Mouse (Mus musculus) stomach, embryonic 14.5 days (tissue): ENCODE results near the gene Arvcf. TPM values are rescaled to one million over a fixed set of nuclear protein-coding genes. Genes with fewer than 3 reads are reported as not detected.

Experiments used
- ATAC-seq: fragments of 200-750 bp; cut with Nextera tagmentation; 2 replicates; pipeline ENCODE4 v1.8.0; 2017; ENCODE audit warnings: low read depth, moderate TSS enrichment; ENCODE audit not compliant: insufficient number of reproducible peaks, insufficient read depth, low FRiP score
- H3K27ac ChIP-seq: fragments of 300-500 bp; sonication (generic); 2 replicates; pipeline ENCODE4 v1.5.1; 2014; ENCODE audit warnings: mild to moderate bottlenecking, low read length, moderate library complexity, mixed read lengths
- H3K27me3 ChIP-seq: fragments of 300-500 bp; sonication (generic); 2 replicates; pipeline ENCODE4 v1.6.1; 2014; ENCODE audit warnings: low read length, control low read depth, mixed read lengths; ENCODE audit not compliant: control insufficient read depth, insufficient read depth
- H3K36me3 ChIP-seq: fragments of 300-500 bp; sonication (generic); 2 replicates; pipeline ENCODE4 v1.6.1; 2014; ENCODE audit warnings: mild to moderate bottlenecking, control low read depth, low read length, moderate library complexity, mixed read lengths; ENCODE audit not compliant: control insufficient read depth, insufficient read depth
- H3K4me1 ChIP-seq: fragments of 300-500 bp; sonication (generic); 2 replicates; pipeline ENCODE4 v1.6.1; 2014; ENCODE audit warnings: low read length, control low read depth, mixed read lengths; ENCODE audit not compliant: control insufficient read depth, insufficient read depth
- H3K4me2 ChIP-seq: fragments of 300-500 bp; sonication (generic); replicated peaks from 2 replicates; pipeline ENCODE4 v1.6.1; 2014; ENCODE audit warnings: low read depth, low read length, control low read depth
- H3K4me3 ChIP-seq: fragments of 300-500 bp; sonication (generic); 2 replicates; pipeline ENCODE4 v1.5.1; 2014; ENCODE audit warnings: low read depth, low read length, control low read depth
- H3K9ac ChIP-seq: fragments of 300-500 bp; sonication (generic); replicated peaks from 2 replicates; pipeline ENCODE4 v1.6.1; 2014; ENCODE audit warnings: low read depth, mild to moderate bottlenecking, control low read depth, low read length, moderate library complexity, mixed read lengths
- H3K9me3 ChIP-seq: fragments of 300-500 bp; sonication (generic); 2 replicates; pipeline ENCODE4 v1.6.1; 2016; ENCODE audit warnings: low read depth, low read length, control low read depth; ENCODE audit not compliant: control insufficient read depth
- WGBS: fragments of 180-500 bp; shearing (Covaris S2); extraction: QIAGEN DNeasy Blood & Tissue Kit; methylation state at CpG from one replicate; pipeline ENCODE4 v1.1.7; 2014; 5-methylcytosine and 5-hydroxymethylcytosine counted together
- polyA plus RNA-seq: library from polyadenylated mRNA; unstranded; fragments of >200 nt; fragmentation: Nextera tagmentation; extraction: Ambion mirVana; gene quantifications from 2 replicates; pipeline ENCODE4 v1.2.1, GENCODE M21; 2014

Arvcf gene
- polyA plus RNA-seq, 1 experiment from 2014 or later = 27.9 TPM

DNA sequence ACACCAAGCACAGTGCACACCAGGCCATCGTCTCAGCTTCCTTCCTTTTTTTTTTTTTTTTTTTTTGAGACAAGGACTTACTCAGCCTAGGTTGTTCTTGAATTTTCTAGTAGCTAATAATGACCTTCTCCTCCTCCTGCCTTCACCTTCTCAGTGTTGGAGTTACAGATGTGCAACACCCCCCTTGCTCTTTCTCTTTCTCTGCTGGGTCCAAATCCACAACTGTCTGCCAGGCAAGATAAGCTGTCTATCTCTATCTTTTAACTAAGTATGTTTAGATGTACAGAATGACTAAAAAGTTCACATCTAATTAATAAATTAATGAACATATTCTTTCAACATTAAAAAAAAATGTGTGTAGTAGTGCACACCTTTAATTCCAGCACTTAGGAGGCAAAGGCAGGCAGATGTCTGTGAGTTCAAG lies 71.6 kb downstream of the Arvcf start:
- peaks cover 7% of the 10 kb centered on the region; the same call in 1 of the 2 replicates for H3K36me3 ChIP-seq

DNA sequence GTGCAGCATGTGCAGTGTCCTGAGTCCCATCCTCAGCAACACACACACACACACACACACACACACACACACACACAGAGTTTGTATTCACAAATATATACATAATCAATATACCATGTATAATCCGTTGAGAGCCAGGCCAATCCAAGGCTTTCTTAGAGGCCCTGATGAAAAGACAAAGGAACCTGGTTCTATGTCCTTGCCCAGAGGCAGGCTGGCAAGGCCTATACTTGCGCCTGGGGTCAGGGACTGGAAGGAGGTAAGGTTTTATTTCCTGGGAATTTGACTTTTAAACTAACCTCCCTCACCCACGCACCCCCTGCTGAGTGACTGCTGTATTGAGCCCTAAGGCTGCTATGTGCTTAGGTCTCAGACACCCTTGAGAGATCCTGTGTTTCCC lies 72.6 kb downstream of the Arvcf start:
- H3K27ac ChIP-seq = no peak overlapping the region
- H3K4me2 ChIP-seq = no peak overlapping the region
- no peaks in the 10 kb centered on the region for H3K9me3 ChIP-seq
- ATAC-seq = no peak
- H3K4me3 ChIP-seq = no peak overlapping the region
- WGBS = 72% methylated on average over 3 of the region's 3 CpGs
- no peaks in the 10 kb centered on the region for H3K27me3 ChIP-seq
- peaks cover 5% of the 10 kb centered on the region; the same call in 1 of the 2 replicates for H3K36me3 ChIP-seq
- H3K9ac ChIP-seq = no peak overlapping the region
- peaks cover 26% of the 10 kb centered on the region for H3K4me1 ChIP-seq

More for the DNA sequence above, 71.6 kb downstream of the Arvcf start:
- no peak for ATAC-seq
- Histone ChIP-seq H3K4me2 (no peak overlapping the region), H3K9me3 (no peaks in the 10 kb centered on the region), H3K27me3 (no peaks in the 10 kb centered on the region), H3K4me1 (peaks cover 19% of the 10 kb centered on the region), H3K4me3 (no peak overlapping the region), H3K9ac (no peak overlapping the region), H3K27ac (no peak overlapping the region)
- 80% methylated on average over 1 of the region's 1 CpGs for WGBS

DNA sequence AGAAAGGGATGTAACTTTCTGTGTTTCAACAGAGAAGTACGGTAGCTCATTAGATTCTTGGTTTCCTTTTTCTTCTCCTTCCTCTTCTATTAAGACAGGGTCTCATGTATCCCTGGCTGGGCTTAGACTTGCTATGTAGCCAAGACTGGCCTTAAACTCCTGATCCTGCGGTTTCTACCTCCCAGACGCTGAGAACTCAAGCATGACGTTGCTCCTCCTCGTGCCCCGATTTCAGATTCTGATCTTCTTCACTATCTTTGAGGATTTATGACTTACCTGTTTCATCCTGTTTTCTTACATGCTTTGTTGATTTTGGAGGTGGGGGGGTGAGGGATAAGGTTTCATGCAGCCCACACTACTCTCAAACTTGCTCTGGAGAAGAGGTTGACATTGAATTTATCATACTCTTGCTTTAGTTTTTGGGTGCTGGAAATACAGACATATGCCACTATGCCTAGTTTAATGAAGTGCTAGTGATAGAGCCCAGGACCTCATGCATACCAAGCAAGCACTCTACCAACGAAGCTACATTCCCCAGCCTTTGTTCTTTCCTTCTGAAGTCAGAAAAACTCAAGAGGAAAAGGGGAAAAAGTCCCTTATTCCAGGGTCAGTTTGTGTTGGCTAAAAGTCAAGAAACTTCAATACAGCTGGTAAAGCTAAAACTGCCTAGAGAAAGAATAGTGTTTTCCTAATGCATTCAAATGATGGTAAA lies 75.4 kb downstream of the Arvcf start:
- 0 out of 2 replicates have a peak overlapping the region, but pooled peaks have one; percentile 6 for H3K9ac ChIP-seq
- ATAC-seq = no peak
- peaks cover 23% of the 10 kb centered on the region for H3K4me1 ChIP-seq
- peaks cover 5% of the 10 kb centered on the region; the same call in 1 of the 2 replicates for H3K36me3 ChIP-seq
- no peak overlapping the region for H3K4me2 ChIP-seq
- no peak overlapping the region for H3K4me3 ChIP-seq
- no peak overlapping the region; the same call in 1 of the 2 replicates for H3K27ac ChIP-seq
- WGBS = 86% methylated on average over 7 of the region's 7 CpGs
- no peaks in the 10 kb centered on the region for H3K9me3 ChIP-seq
- no peaks in the 10 kb centered on the region for H3K27me3 ChIP-seq

DNA sequence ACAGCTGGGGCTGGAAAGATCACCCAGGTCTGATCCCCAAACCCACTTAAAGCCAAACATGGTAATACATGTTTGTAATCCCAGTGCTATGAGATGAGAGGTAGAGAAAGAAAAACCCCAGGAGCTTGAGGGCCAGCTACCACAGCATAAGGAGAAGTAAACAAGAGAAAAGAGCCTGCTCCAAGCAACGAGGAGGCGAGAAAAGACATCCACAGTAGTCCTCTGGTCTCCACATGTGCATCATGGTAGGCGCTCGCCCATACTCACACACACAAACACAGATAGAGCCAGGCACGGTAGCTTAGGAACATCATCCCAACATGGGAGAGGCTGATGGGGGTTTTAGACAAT lies 75.9 kb downstream of the Arvcf start:
- Histone ChIP-seq H3K4me1 (peaks cover 23% of the 10 kb centered on the region), H3K9ac (0 out of 2 replicates have a peak overlapping the region, but pooled peaks have one; percentile 6), H3K4me2 (no peak overlapping the region), H3K4me3 (no peak overlapping the region), H3K9me3 (no peaks in the 10 kb centered on the region), H3K27me3 (no peaks in the 10 kb centered on the region), H3K27ac (no peak overlapping the region), H3K36me3 (peaks cover 5% of the 10 kb centered on the region; the same call in 1 of the 2 replicates)
- no peak for ATAC-seq
- 85% methylated on average over 5 of the region's 5 CpGs for WGBS

DNA sequence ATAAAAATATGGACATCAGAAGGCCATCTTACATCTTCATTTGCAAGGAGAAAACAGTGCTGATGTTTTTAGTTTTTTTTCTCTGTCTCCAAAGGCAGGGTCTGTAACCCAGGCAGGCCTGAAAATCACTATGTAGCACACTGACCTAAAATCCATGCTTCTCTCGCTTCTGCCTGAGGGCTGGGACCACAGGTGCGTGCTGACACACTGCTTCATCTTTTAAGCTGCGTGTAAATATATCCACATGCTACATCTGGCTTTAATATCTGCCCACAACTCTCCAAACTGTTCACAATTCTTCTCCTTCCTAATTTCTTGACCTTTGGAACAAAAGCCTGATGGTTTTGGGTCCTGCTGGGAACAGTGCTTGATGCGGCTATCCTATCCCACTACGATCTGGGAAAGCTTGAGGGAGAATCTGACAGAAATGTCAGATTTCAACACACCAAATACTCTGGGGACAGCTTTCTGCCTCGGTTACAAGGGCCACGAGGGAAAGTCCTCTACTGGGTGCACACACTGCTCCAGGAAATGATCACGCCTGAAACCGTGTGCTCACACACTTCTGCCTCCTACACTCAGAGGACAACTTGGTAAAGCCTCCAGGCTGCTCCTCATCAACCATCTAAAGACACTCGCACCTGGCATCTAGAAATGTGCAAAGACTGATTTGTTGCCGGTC lies 76.5 kb downstream of the Arvcf start:
- Histone ChIP-seq H3K36me3 (peaks cover 5% of the 10 kb centered on the region; the same call in 1 of the 2 replicates), H3K27me3 (no peaks in the 10 kb centered on the region), H3K9me3 (no peaks in the 10 kb centered on the region), H3K4me2 (no peak overlapping the region; the same call in 1 of the 2 replicates), H3K4me3 (no peak overlapping the region), H3K9ac (no peak overlapping the region), H3K27ac (no peak overlapping the region), H3K4me1 (peaks cover 23% of the 10 kb centered on the region)
- ATAC-seq = no peak
- WGBS = 77% methylated on average over 11 of the region's 11 CpGs

DNA sequence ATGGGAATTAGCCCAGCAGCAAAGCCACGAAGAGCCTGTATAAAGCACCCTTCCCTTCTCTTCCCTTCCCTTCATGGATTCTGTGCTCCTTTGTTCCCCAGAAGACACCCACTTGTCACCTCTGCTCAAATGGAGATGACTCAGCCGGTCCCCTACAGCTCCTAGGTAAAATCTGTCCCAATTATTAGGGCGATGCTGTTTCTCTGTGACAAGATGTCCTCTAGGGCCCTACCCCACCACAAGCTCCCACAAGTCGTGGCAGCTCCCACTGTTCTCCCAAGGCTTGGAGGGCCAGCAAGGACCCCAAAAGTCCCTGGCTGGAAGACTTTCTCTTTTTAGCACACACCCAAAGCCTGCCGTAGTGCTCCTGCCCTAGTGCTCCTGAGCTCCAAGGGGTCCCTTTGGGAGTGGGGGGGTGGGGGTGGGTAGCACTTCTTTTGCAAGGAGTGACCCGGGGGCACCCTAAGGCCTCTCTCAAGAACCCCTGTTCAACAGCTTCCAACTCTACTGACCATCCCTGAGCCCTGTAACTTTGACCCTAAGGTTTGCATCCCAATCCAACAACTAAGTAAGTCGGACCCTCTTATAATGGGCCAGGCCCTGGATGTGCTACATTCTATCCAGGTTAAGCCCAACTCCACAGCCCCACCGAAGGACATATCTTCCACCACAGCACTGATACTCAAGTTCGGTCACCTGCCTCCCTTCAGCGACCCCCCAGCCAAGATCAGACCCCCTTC lies 77.7 kb downstream of the Arvcf start:
- Histone ChIP-seq H3K4me2 (peak overlapping the region; percentile 86), H3K27ac (peak overlapping the region; percentile 75; the same call in 1 of the 2 replicates), H3K27me3 (no peaks in the 10 kb centered on the region), H3K36me3 (peaks cover 4% of the 10 kb centered on the region; the same call in 1 of the 2 replicates), H3K4me1 (peaks cover 23% of the 10 kb centered on the region), H3K9ac (peak overlapping the region; percentile 67), H3K9me3 (no peaks in the 10 kb centered on the region), H3K4me3 (peak overlapping the region; percentile 83)
- ATAC-seq = peak; percentile 25
- 15% methylated on average over 10 of the region's 10 CpGs for WGBS

DNA sequence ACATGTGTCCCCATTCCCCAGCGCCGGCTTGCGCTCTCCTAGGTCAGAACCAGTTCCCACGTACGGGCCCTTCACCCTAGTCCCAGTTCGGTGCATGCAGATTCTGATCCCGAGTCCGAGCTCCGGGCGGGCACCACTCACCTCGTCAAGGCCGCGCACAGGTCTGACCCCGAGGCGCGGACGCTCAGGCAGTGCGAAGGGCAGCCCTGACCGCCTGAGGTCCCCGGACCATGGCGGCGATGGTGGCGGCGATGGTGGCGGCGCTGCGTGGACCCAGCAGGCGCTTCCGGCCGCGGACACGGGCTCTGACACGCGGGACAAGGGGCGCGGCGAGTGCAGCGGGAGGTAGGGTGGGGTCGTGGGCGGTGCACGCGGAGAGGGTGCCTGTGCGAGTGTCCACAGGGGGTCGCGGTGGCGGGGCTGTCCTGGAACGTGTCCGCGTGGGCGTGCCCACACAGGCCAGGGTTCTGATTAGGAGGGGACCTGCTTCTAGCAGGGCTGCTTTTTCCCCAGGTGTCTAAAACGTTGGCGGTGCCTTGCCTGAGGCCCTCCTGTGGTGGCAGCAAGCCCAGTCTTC lies 78.3 kb downstream of the Arvcf start, which contains the start of gene Txnrd2:
Gene Txnrd2, plus strand, starts transcription at position 170 of the 577 bp plus-strand sequence.
- H3K36me3 ChIP-seq = peaks cover 2% of the 10 kb centered on the region; the same call in 1 of the 2 replicates
- H3K4me2 ChIP-seq = peak within 1 kb of the TSS; percentile 86
- under 1% methylated on average over 52 of the region's 52 CpGs for WGBS
- peaks cover 23% of the 10 kb centered on the region for H3K4me1 ChIP-seq
- H3K9me3 ChIP-seq = no peaks in the 10 kb centered on the region
- peak within 1 kb of the TSS; percentile 75; the same call in 1 of the 2 replicates for H3K27ac ChIP-seq
- no peaks in the 10 kb centered on the region for H3K27me3 ChIP-seq
- peak within 1 kb of the TSS; percentile 67 for H3K9ac ChIP-seq
- H3K4me3 ChIP-seq = peak within 1 kb of the TSS; percentile 83
- peak; percentile 83 for ATAC-seq
